21 mouse cellular contexts compared by ENCODE assay signal in genomic region chr10:26973575-26973974, GRCm38 (mm10).
"Had no signal": no experiment of that assay in that cellular context is flagged by ENCODE, and none has a peak within 500 bp of the region (broad histone marks: within the 10 kb centered on the region; RNA-seq: fewer than 3 reads in every experiment).

No protein-coding gene starts in this region.

- H3K4me2 ChIP-seq: lung, embryonic 15.5 days; midbrain, embryonic 12.5 days; neural tube, embryonic 13.5 days; neural tube, embryonic 15.5 days; stomach, embryonic 15.5 days had no signal

- H3K4me3 ChIP-seq: lung, embryonic 15.5 days; megakaryocyte, embryonic 14.5 days; midbrain, embryonic 10.5 days; midbrain, embryonic 12.5 days; myocyte; neural tube, embryonic 13.5 days; neural tube, embryonic 15.5 days; stomach, embryonic 15.5 days had no signal

- DNase-seq: lung, adult 2 months; lung, postnatal 14 days; lung, postnatal 36 days; midbrain, embryonic 14.5 days; retina, postnatal 1 day; right cerebral cortex, postnatal 14 days; thymus, adult 2 months; thymus, postnatal 25 days; thymus, postnatal 4 days had no signal

- H3K36me3 ChIP-seq: lung, embryonic 15.5 days; midbrain, embryonic 10.5 days; midbrain, embryonic 12.5 days; neural tube, embryonic 13.5 days; neural tube, embryonic 15.5 days; stomach, embryonic 15.5 days had no signal

- H3K9me3 ChIP-seq: lung, embryonic 15.5 days; megakaryocyte, embryonic 14.5 days; midbrain, embryonic 10.5 days; midbrain, embryonic 12.5 days; neural tube, embryonic 13.5 days; neural tube, embryonic 15.5 days; stomach, embryonic 15.5 days had no signal

- H3K27me3 ChIP-seq: lung, embryonic 15.5 days; megakaryocyte, embryonic 14.5 days; midbrain, embryonic 12.5 days; neural tube, embryonic 13.5 days; neural tube, embryonic 15.5 days; stomach, embryonic 15.5 days had no signal

- H3K9ac ChIP-seq: lung, embryonic 15.5 days; midbrain, embryonic 12.5 days; neural tube, embryonic 13.5 days; neural tube, embryonic 15.5 days; stomach, embryonic 15.5 days had no signal

- ATAC-seq: lung, postnatal 0 days; midbrain, embryonic 16.5 days had no signal

- H3K4me1 ChIP-seq: lung, embryonic 15.5 days; megakaryocyte, embryonic 14.5 days; midbrain, embryonic 10.5 days; midbrain, embryonic 12.5 days; neural tube, embryonic 13.5 days; neural tube, embryonic 15.5 days; stomach, embryonic 15.5 days had no signal

- H3K27ac ChIP-seq: lung, embryonic 15.5 days; macrophage; midbrain, embryonic 10.5 days; midbrain, embryonic 12.5 days; neural tube, embryonic 13.5 days; neural tube, embryonic 15.5 days; stomach, embryonic 15.5 days; stomach, postnatal 0 days had no signal
